Mouse (Mus musculus) thymus, adult 2 months (tissue): Measurements from ENCODE around the gene Btbd10.

Source experiments
- CTCF ChIP-seq: fragments of 200-500 bp; IDR thresholded peaks from 2 replicates; pipeline ENCODE4 v1.5.1; 2012; ENCODE audit warnings: mild to moderate bottlenecking, control low read depth, low read length, moderate library complexity, borderline replicate concordance; ENCODE audit not compliant: control insufficient read depth, poor library complexity, insufficient read depth; ENCODE audit errors: extremely low read depth
- POLR2A ChIP-seq: fragments of 200-500 bp; IDR thresholded peaks from 2 replicates; pipeline ENCODE4 v1.6.1; 2012; ENCODE audit warnings: mild to moderate bottlenecking, low read length, control low read depth, moderate library complexity; ENCODE audit not compliant: control insufficient read depth, poor library complexity, insufficient read depth; ENCODE audit errors: extremely low read depth

- no peak for TF ChIP-seq CTCF
- no peak for TF ChIP-seq POLR2A
These were observed 28.9 kb upstream of the Btbd10 start for GRCm38 (mm10) chr7:113398083-113398482.
